Mouse (Mus musculus) lung, postnatal 0 days (tissue): ENCODE data around the gene Slc19a3.

Source experiments
- CTCF ChIP-seq: IDR thresholded peaks from 2 replicates; pipeline ENCODE4 v1.5.1; 2016; ENCODE audit warnings: antibody characterized with exemption, mild to moderate bottlenecking
- EP300 ChIP-seq: IDR thresholded peaks from 2 replicates; pipeline ENCODE4 v1.6.1; 2016; ENCODE audit warnings: antibody characterized with exemption, mild to moderate bottlenecking, control low read depth

DNA sequence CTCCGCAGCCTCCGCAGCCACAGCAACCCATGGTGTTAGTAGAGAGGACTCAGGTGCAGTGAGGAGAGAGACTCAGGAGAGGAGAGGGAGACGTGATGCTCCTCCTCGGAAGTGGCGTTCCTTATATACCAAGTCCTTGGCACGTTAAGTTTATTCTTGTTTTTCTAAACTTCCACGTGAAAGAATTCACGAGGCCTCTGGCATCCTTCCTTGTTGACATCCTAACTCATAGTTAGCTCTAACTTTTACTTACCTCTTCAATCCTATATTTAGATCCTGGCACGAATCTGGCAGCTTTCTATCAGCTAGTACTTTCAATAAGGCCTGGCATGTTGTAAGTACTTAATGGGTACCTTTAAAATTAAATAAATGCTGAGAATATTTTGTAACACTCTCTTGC lies 21.0 kb upstream of the Slc19a3 start, which contains the start of gene A030005K14Rik:
- no peak for TF ChIP-seq CTCF
- no peak for TF ChIP-seq EP300
